Mouse (Mus musculus) intestine, embryonic 14.5 days (tissue): ENCODE measurements at regions not wholly inside any gene's neighbourhood (a gene's known extent, or its start where the extent isn't known, plus 50 kb on each side); places are given as distances from the start of the nearest gene placed in this dataset.

ENCODE experiments used
- ATAC-seq: fragments of 200-750 bp; cut with Nextera tagmentation; replicated peaks from 2 replicates; pipeline ENCODE4 v1.8.0; 2017; ENCODE audit warnings: low read depth, moderate number of reproducible peaks, moderate TSS enrichment, moderate library complexity; ENCODE audit not compliant: low FRiP score, low TSS enrichment
- DNase-seq: peaks from one replicate; pipeline ENCODE4 v3.0.0-alpha.2; 2018; ENCODE audit warnings: low spot score
- H3K27ac ChIP-seq: fragments of 300-500 bp; sonication (generic); 2 replicates; pipeline ENCODE4 v1.5.1; 2014; ENCODE audit warnings: low read depth, mild to moderate bottlenecking, control low read depth
- H3K27me3 ChIP-seq: fragments of 300-500 bp; sonication (generic); replicated peaks from 2 replicates; pipeline ENCODE4 v1.6.1; 2014; ENCODE audit warnings: low read length, control low read depth; ENCODE audit not compliant: control insufficient read depth, insufficient read depth
- H3K36me3 ChIP-seq: fragments of 300-500 bp; sonication (generic); 2 replicates; pipeline ENCODE4 v1.6.1; 2014; ENCODE audit warnings: low read length, control low read depth; ENCODE audit not compliant: control insufficient read depth, insufficient read depth
- H3K4me1 ChIP-seq: fragments of 300-500 bp; sonication (generic); replicated peaks from 2 replicates; pipeline ENCODE4 v1.6.1; 2014; ENCODE audit warnings: low read length, control low read depth, mixed read lengths; ENCODE audit not compliant: control insufficient read depth, insufficient read depth
- H3K4me2 ChIP-seq: fragments of 300-500 bp; sonication (generic); 2 replicates; pipeline ENCODE4 v1.6.1; 2014; ENCODE audit warnings: low read length
- H3K4me3 ChIP-seq: fragments of 300-500 bp; sonication (generic); 2 replicates; pipeline ENCODE4 v1.5.1; 2014; ENCODE audit warnings: low read depth, low read length, control low read depth, mixed read lengths
- H3K9ac ChIP-seq: fragments of 300-500 bp; sonication (generic); 2 replicates; pipeline ENCODE4 v1.6.1; 2014; ENCODE audit warnings: mild to moderate bottlenecking, low read length
- H3K9me3 ChIP-seq: fragments of 300-500 bp; sonication (generic); 2 replicates; pipeline ENCODE4 v1.6.1; 2016; ENCODE audit warnings: low read length, control low read depth; ENCODE audit not compliant: control insufficient read depth
- WGBS: fragments of 180-500 bp; shearing (Covaris S2); extraction: QIAGEN DNeasy Blood & Tissue Kit; methylation state at CpG from one replicate; pipeline ENCODE4 v1.1.7; 2014; 5-methylcytosine and 5-hydroxymethylcytosine counted together

DNA sequence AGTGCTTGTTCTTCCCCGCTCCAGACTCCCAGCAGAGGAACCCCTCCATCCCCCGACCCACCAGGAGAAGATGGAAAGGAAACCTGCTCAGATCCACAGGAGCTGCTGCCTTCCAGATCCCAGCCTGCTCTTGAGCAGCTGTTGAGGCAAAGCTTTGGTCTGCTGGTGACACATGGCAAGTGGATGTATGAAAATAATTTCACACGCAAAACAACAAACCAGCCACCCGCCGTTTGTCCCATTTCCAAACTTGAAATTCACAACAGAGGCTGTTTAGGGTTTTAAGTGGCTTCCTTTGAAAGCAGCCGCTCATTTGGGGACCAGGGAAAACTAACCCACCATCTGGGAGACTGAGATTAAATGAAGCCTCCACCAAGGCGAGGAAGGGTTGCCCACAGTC is 220.8 kb upstream of the Zdhhc25 start:
- 67% methylated on average over 7 of the region's 7 CpGs for WGBS
- Histone ChIP-seq H3K9me3 (no peaks in the 10 kb centered on the region), H3K4me2 (no peak overlapping the region), H3K9ac (no peak overlapping the region), H3K36me3 (no peaks in the 10 kb centered on the region), H3K4me3 (no peak overlapping the region), H3K27me3 (no peaks in the 10 kb centered on the region), H3K4me1 (no peaks in the 10 kb centered on the region), H3K27ac (no peak overlapping the region)
- no peak for ATAC-seq
- DNase-seq, result no peak

- 21% methylated on average over 6 of the region's 6 CpGs for WGBS
- DNase-seq (no peak), ATAC-seq (no peak)
These were observed 220.0 kb upstream of the Zdhhc25 start for GRCm38 (mm10) chr15:88379951-88380623.

GRCm38 (mm10) chr15:88381419-88381818 is 218.7 kb upstream of the Zdhhc25 start:
- no peak overlapping the region for H3K4me2 ChIP-seq
- H3K9ac ChIP-seq, result no peak overlapping the region
- ATAC-seq, result no peak
- H3K27me3 ChIP-seq, result no peaks in the 10 kb centered on the region
- no peaks in the 10 kb centered on the region for H3K4me1 ChIP-seq
- WGBS, result 34% methylated on average over 10 of the region's 10 CpGs
- no peak overlapping the region for H3K4me3 ChIP-seq
- no peaks in the 10 kb centered on the region for H3K36me3 ChIP-seq
- H3K9me3 ChIP-seq, result no peaks in the 10 kb centered on the region
- DNase-seq, result no peak
- no peak overlapping the region for H3K27ac ChIP-seq

More at GRCm38 (mm10) chr15:88379951-88380623, 220.0 kb upstream of the Zdhhc25 start:
- H3K4me1 ChIP-seq, result no peaks in the 10 kb centered on the region
- H3K9ac ChIP-seq, result no peak overlapping the region
- no peaks in the 10 kb centered on the region for H3K27me3 ChIP-seq
- no peak overlapping the region for H3K27ac ChIP-seq
- no peaks in the 10 kb centered on the region for H3K36me3 ChIP-seq
- H3K4me2 ChIP-seq, result no peak overlapping the region
- no peak overlapping the region for H3K4me3 ChIP-seq
- H3K9me3 ChIP-seq, result no peaks in the 10 kb centered on the region

DNA sequence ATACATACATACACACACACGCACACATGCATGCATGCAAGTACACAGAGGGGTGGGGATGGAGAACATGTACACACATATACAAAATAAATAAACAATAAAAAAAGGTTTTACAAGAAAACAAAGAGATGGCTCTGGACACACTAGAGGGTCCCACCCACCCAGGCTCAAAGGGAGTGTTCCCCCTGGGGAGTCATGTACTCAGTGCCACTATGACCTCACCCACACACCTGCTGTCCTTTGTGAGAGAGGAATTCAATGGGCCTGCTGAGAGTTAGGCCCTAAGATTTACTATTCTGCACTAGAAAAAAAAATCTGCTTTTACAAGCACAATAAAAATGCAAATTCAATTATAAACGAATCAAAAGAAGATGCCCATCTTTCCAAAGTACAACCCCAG is 214.2 kb upstream of the Zdhhc25 start:
- Histone ChIP-seq H3K4me3 (no peak overlapping the region), H3K4me1 (no peaks in the 10 kb centered on the region), H3K36me3 (no peaks in the 10 kb centered on the region), H3K9me3 (no peaks in the 10 kb centered on the region), H3K4me2 (no peak overlapping the region), H3K27ac (no peak overlapping the region), H3K27me3 (no peaks in the 10 kb centered on the region), H3K9ac (no peak overlapping the region)
- DNase-seq, result no peak
- WGBS, result 81% methylated on average over 2 of the region's 2 CpGs
- no peak for ATAC-seq

- 73% methylated on average over 6 of the region's 6 CpGs for WGBS
- H3K36me3 ChIP-seq, result no peaks in the 10 kb centered on the region
These were observed 213.4 kb upstream of the Zdhhc25 start for GRCm38 (mm10) chr15:88386711-88387110.

DNA sequence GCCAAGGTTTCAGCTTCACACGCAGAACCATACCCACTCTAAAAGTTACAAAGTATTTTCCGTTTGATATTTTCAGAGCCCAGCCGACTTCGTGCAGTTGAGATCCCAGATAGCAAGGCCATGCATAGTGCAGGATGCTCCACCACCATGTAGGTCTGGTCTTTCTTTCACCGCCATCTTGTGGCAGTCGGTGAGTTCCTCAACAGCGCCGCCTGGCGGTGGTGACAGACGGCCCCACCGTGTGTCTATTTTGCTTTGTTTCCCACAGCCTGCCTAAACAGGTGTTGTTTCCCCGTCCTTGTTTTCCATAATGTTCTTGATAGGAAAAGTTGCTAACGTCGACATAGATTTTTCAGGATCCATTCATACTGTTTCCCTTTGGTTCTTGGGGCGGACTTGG is 208.3 kb upstream of the Zdhhc25 start:
- no peaks in the 10 kb centered on the region for H3K27me3 ChIP-seq
- H3K4me2 ChIP-seq, result no peak overlapping the region
- no peak overlapping the region for H3K4me3 ChIP-seq
- no peaks in the 10 kb centered on the region for H3K36me3 ChIP-seq
- H3K27ac ChIP-seq, result no peak overlapping the region
- DNase-seq, result no peak
- H3K9me3 ChIP-seq, result no peaks in the 10 kb centered on the region
- H3K9ac ChIP-seq, result no peak overlapping the region
- no peak for ATAC-seq
- no peaks in the 10 kb centered on the region for H3K4me1 ChIP-seq
- WGBS, result 81% methylated on average over 15 of the region's 15 CpGs

More at GRCm38 (mm10) chr15:88386711-88387110, 213.4 kb upstream of the Zdhhc25 start:
- Histone ChIP-seq H3K4me1 (no peaks in the 10 kb centered on the region), H3K9ac (no peak overlapping the region), H3K9me3 (no peaks in the 10 kb centered on the region), H3K4me2 (no peak overlapping the region), H3K27ac (no peak overlapping the region), H3K27me3 (no peaks in the 10 kb centered on the region), H3K4me3 (no peak overlapping the region)
- DNase-seq (no peak), ATAC-seq (no peak)

DNA sequence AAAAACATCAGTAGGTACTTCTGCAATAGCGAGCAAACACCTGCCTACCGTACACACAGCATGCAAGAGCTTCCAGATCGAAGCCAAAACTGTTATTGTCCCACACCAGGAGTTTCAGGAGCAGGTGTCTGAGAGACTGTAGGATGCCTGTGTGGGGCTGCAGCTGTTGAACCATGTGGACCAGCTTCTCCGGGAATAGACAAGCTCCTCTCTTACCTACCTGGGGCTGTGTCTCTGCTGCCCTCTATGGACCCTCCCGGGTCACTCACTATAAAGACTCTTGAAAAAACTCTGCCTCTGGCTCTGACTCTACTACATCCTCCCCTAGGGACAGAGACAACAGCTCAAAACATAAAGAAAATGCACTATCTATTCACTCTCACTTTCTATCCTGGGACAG is 201.0 kb upstream of the Zdhhc25 start:
- ATAC-seq (no peak), DNase-seq (no peak)
- H3K9me3 ChIP-seq, result no peaks in the 10 kb centered on the region
- H3K36me3 ChIP-seq, result no peaks in the 10 kb centered on the region
- no peak overlapping the region for H3K9ac ChIP-seq
- no peak overlapping the region for H3K4me2 ChIP-seq
- no peak overlapping the region for H3K27ac ChIP-seq
- H3K27me3 ChIP-seq, result no peaks in the 10 kb centered on the region
- H3K4me1 ChIP-seq, result no peaks in the 10 kb centered on the region
- WGBS, result 56% methylated on average over 5 of the region's 5 CpGs
- H3K4me3 ChIP-seq, result no peak overlapping the region

DNA sequence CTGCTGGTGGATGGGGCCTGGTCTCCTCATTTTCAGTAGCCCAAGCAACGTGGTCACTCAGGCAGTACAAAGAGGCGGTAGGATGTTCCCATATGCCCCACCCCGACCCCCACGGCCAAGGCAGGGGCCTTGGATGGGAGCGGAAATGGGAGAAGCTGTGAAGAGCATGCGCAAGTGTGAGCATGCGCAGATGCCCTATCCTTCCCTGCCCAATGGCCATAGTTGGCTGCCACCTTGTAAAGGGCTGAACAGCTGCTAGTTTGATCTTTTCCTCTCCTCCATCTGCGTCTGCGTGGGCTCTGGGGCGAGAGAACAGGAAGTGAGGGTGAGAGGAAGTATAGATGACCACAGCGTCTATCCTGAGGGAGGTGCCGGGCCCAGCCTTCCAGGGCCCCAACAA is 200.1 kb upstream of the Zdhhc25 start:
- Histone ChIP-seq H3K4me1 (no peaks in the 10 kb centered on the region), H3K36me3 (no peaks in the 10 kb centered on the region)
- 69% methylated on average over 12 of the region's 12 CpGs for WGBS

GRCm38 (mm10) chr15:88400787-88401186 is 199.3 kb upstream of the Zdhhc25 start:
- Histone ChIP-seq H3K4me2 (no peak overlapping the region), H3K36me3 (no peaks in the 10 kb centered on the region), H3K4me3 (no peak overlapping the region), H3K4me1 (no peaks in the 10 kb centered on the region), H3K27me3 (no peaks in the 10 kb centered on the region), H3K9me3 (no peaks in the 10 kb centered on the region), H3K27ac (no peak overlapping the region), H3K9ac (no peak overlapping the region)
- no peak for ATAC-seq
- no peak for DNase-seq
- 57% methylated on average over 9 of the region's 9 CpGs for WGBS

More for the DNA sequence above, 200.1 kb upstream of the Zdhhc25 start:
- no peak for ATAC-seq
- no peak overlapping the region for H3K9ac ChIP-seq
- H3K4me3 ChIP-seq, result no peak overlapping the region
- no peak for DNase-seq
- H3K27me3 ChIP-seq, result no peaks in the 10 kb centered on the region
- no peak overlapping the region for H3K27ac ChIP-seq
- H3K9me3 ChIP-seq, result no peaks in the 10 kb centered on the region
- H3K4me2 ChIP-seq, result no peak overlapping the region
